Mouse (Mus musculus) myocyte (in vitro differentiated cells): Measurements from ENCODE around the gene Utp15. TPM values are rescaled to one million over a fixed set of nuclear protein-coding genes. Genes with fewer than 3 reads are reported as not detected.
A peak's percentile ranks its signal among the peaks of the same experiment; 100 is the strongest.

Source experiments
- H3K27me3 ChIP-seq: one replicate; pipeline ENCODE4 v1.6.1; 2011; ENCODE audit not compliant: control insufficient read depth, insufficient read depth, insufficient read length
- H3K36me3 ChIP-seq: one replicate; pipeline ENCODE4 v1.6.1; 2011; ENCODE audit not compliant: control insufficient read depth, insufficient read depth
- H3K4me2 ChIP-seq: one replicate; pipeline ENCODE4 v1.6.1; 2011; ENCODE audit warnings: low read depth, control low read depth
- H3K4me3 ChIP-seq: one replicate; pipeline ENCODE4 v1.5.1; 2011; ENCODE audit warnings: mild to moderate bottlenecking, control low read depth, moderate library complexity
- H3K79me2 ChIP-seq: one replicate; pipeline ENCODE4 v1.6.1; 2011; ENCODE audit not compliant: control insufficient read depth, insufficient read depth
- H3ac ChIP-seq: one replicate; pipeline ENCODE4 v1.6.1; 2011; ENCODE audit not compliant: control insufficient read depth, insufficient read length
- CEBPB ChIP-seq: IDR thresholded peaks from 2 replicates; pipeline ENCODE4 v1.6.1; 2011; ENCODE audit warnings: mild to moderate bottlenecking, moderate library complexity; ENCODE audit not compliant: poor library complexity, insufficient read depth, severe bottlenecking
- E2F4 ChIP-seq: IDR thresholded peaks from one replicate; pipeline ENCODE4 v1.6.1; 2011; ENCODE audit warnings: mild to moderate bottlenecking, control low read depth, moderate library complexity; ENCODE audit not compliant: insufficient read depth
- MAX ChIP-seq: IDR thresholded peaks from one replicate; pipeline ENCODE4 v1.6.1; 2011; ENCODE audit warnings: low read depth, mild to moderate bottlenecking, control low read depth
- MYOD1 ChIP-seq, 3 experiments: IDR thresholded peaks; one replicate each; pipeline ENCODE4 v1.6.1; 2011; ENCODE audit warnings: control low read depth in 2 of 3, low read depth in 2 of 3, mild to moderate bottlenecking in 2 of 3, moderate library complexity in 1 of 3; ENCODE audit not compliant: insufficient read length in 2 of 3, control insufficient read depth in 1 of 3
- MYOG ChIP-seq, 3 experiments: IDR thresholded peaks; one replicate each; pipeline ENCODE4 v1.6.1; 2011; ENCODE audit warnings: control low read depth in 2 of 3, low read depth in 2 of 3, mild to moderate bottlenecking in 2 of 3; ENCODE audit not compliant: insufficient read length in 2 of 3, control insufficient read depth in 1 of 3, insufficient read depth in 1 of 3
- POLR2A ChIP-seq: IDR thresholded peaks from one replicate; pipeline ENCODE4 v1.6.1; 2011; ENCODE audit warnings: low read depth, mild to moderate bottlenecking, control low read depth, moderate library complexity; ENCODE audit not compliant: insufficient read length
- POLR2AphosphoS2 ChIP-seq: IDR thresholded peaks from one replicate; pipeline ENCODE4 v1.6.1; 2011; ENCODE audit warnings: low read depth, control low read depth; ENCODE audit not compliant: insufficient read length
- REST ChIP-seq: IDR thresholded peaks from one replicate; pipeline ENCODE4 v1.6.1; 2011; ENCODE audit warnings: mild to moderate bottlenecking, control low read depth, moderate library complexity; ENCODE audit not compliant: insufficient read depth, insufficient read length
- SRF ChIP-seq: IDR thresholded peaks from one replicate; pipeline ENCODE4 v1.6.1; 2011; ENCODE audit warnings: low read depth; ENCODE audit not compliant: control insufficient read depth, insufficient read length
- TCF12 ChIP-seq: IDR thresholded peaks from one replicate; pipeline ENCODE4 v1.6.1; 2011; ENCODE audit warnings: mild to moderate bottlenecking, control low read depth; ENCODE audit not compliant: poor library complexity, insufficient read depth, severe bottlenecking
- TCF3 ChIP-seq: IDR thresholded peaks from one replicate; pipeline ENCODE4 v1.6.1; 2011; ENCODE audit warnings: low read depth, control low read depth; ENCODE audit not compliant: insufficient read length
- USF1 ChIP-seq: IDR thresholded peaks from one replicate; pipeline ENCODE4 v1.6.1; 2011; ENCODE audit warnings: low read depth, mild to moderate bottlenecking, control low read depth, moderate library complexity
- polyA plus RNA-seq: library from polyadenylated mRNA; unstranded; fragments of >200 nt; fragmentation: generic; extraction: Trizol; gene quantifications from one replicate; pipeline ENCODE4 v1.2.1, GENCODE M21; 2012; ENCODE audit warnings: missing spikeins

Utp15 gene
- polyA plus RNA-seq, 1 experiment, result 7.3 TPM

DNA sequence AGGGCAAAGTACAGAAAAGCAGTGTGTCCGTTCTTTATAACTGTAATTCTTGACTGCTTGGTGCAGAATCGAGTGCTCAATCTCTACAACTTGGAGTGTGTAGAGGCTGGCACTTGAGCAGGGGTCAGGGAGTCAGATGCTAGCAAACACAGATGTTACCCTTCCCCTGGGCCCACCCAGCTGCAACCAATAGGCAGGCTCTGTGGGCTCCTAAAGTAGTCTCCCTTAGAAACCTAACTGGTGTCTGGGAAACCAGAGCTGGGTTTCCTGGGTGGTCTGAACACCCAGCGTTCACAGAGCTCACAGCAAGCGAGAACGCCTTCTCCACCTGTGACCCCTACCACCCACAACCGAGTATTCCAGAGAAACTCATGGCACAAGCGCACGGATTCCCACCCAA is 57.7 kb downstream of the Utp15 start:
- Histone ChIP-seq H3K79me2 (no peaks in the 10 kb centered on the region), H3K27me3 (peaks cover 14% of the 10 kb centered on the region), H3ac (no peak overlapping the region), H3K4me3 (peak overlapping the region; percentile 18), H3K36me3 (no peaks in the 10 kb centered on the region), H3K4me2 (peak overlapping the region; percentile 70)
- TF ChIP-seq TCF12 (no peak), POLR2AphosphoS2 (no peak), CEBPB (no peak), POLR2A (no peak), TCF3 (no peak), SRF (no peak), REST (no peak), MAX (no peak), MYOD1 (IDR thresholded peaks at IDR 0.05; ENCODE audit: control insufficient read depth in 1 of 3, insufficient read length in 2 of 3, low read depth in 2 of 3) (no peak), USF1 (no peak), MYOG (IDR thresholded peaks at IDR 0.05; ENCODE audit: control insufficient read depth in 1 of 3, insufficient read depth in 1 of 3, insufficient read length in 2 of 3, low read depth in 2 of 3) (no peak), E2F4 (no peak)

DNA sequence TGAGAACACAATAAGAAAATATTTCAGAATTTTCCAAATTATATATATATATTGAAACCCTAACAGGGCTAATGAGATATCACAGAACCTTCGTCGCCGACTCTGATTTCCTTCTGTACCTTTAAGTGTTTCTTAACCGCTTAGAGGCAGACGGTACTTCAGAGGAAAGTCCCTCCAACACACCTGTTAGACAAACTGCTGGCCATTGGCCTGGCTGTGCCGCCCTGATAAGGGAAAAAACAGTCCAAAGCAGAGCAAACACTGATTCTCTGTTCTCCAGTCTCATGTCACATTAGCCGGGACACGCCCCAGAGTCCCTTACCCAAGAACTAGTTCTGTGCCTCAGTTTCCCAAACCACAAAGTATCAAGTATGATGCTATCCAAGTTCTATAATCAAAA is 58.5 kb downstream of the Utp15 start:
- H3K36me3 ChIP-seq, result no peaks in the 10 kb centered on the region
- H3K79me2 ChIP-seq, result no peaks in the 10 kb centered on the region
- no peak for TF ChIP-seq USF1
- TF ChIP-seq MAX, result no peak
- TF ChIP-seq MYOD1 (IDR thresholded peaks at IDR 0.05; ENCODE audit: control insufficient read depth in 1 of 3, insufficient read length in 2 of 3, low read depth in 2 of 3), result no peak
- no peak for TF ChIP-seq REST
- no peak for TF ChIP-seq SRF
- TF ChIP-seq MYOG (IDR thresholded peaks at IDR 0.05; ENCODE audit: control insufficient read depth in 1 of 3, insufficient read depth in 1 of 3, insufficient read length in 2 of 3, low read depth in 2 of 3), result no peak
- no peak for TF ChIP-seq POLR2AphosphoS2
- no peak for TF ChIP-seq E2F4
- TF ChIP-seq POLR2A, result no peak
- TF ChIP-seq CEBPB, result no peak
- TF ChIP-seq TCF12, result no peak
- no peak for TF ChIP-seq TCF3
- H3K27me3 ChIP-seq, result peaks cover 12% of the 10 kb centered on the region
- no peak overlapping the region for H3K4me3 ChIP-seq
- no peak overlapping the region for H3K4me2 ChIP-seq
- H3ac ChIP-seq, result no peak overlapping the region

DNA sequence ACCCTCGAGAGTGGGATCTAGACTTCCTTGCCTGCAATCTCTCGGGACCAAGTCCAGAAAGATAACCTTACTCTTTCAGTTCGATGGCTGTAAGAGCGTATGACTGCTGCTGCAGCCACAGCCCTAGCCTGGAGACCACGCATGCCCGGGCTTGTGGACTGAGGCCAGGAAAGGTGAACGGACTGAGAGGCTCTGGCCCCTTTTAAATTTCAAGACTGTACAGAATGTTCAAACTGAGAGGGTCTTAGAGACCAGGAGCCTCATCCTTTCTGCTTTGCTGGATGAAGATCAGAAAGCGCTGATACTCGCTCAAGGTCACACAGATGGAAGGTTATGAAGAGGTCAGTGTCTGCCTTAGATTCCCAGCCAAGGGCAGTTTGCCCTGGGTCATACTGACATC is 61.4 kb downstream of the Utp15 start:
- Histone ChIP-seq H3K36me3 (no peaks in the 10 kb centered on the region), H3ac (no peak overlapping the region), H3K79me2 (no peaks in the 10 kb centered on the region), H3K27me3 (no peaks in the 10 kb centered on the region), H3K4me2 (no peak overlapping the region), H3K4me3 (no peak overlapping the region)
- TF ChIP-seq MYOG (IDR thresholded peaks at IDR 0.05; ENCODE audit: control insufficient read depth in 1 of 3, insufficient read depth in 1 of 3, insufficient read length in 2 of 3, low read depth in 2 of 3) (no peak), REST (no peak), TCF12 (no peak), POLR2AphosphoS2 (no peak), TCF3 (no peak), MAX (no peak), MYOD1 (IDR thresholded peaks at IDR 0.05; ENCODE audit: control insufficient read depth in 1 of 3, insufficient read length in 2 of 3, low read depth in 2 of 3) (no peak), SRF (no peak), CEBPB (no peak), POLR2A (no peak), E2F4 (no peak), USF1 (no peak)

Other genes starting within 250 kb of the Utp15 start
- gene Arhgef28, start 56.6 kb downstream of the Utp15 start, polyA plus RNA-seq, result 0.76 TPM
- 9.0 TPM for gene Ankra2, start within 50 bp of the Utp15 start, polyA plus RNA-seq
- gene Gm21976, start 16.8 kb upstream of the Utp15 start, polyA plus RNA-seq, result not detected
- gene Btf3, start 54.0 kb upstream of the Utp15 start, polyA plus RNA-seq, result 1,134 TPM
- gene Foxd1, start 91.2 kb upstream of the Utp15 start, polyA plus RNA-seq, result 0.37 TPM
- 1.8 TPM for gene Gm10320, start 229.0 kb upstream of the Utp15 start, polyA plus RNA-seq